Mouse (Mus musculus) kidney, embryonic 14.5 days (tissue): ENCODE measurements around the gene Fance. TPM values are rescaled to one million over a fixed set of nuclear protein-coding genes. Genes with fewer than 3 reads are reported as not detected.
A peak's percentile ranks its signal among the peaks of the same experiment; 100 is the strongest.

Experiments
- ATAC-seq: fragments of 200-750 bp; cut with Nextera tagmentation; 2 replicates; pipeline ENCODE4 v1.8.0; 2017; ENCODE audit warnings: moderate number of reproducible peaks, mild to moderate bottlenecking, moderate TSS enrichment, moderate library complexity; ENCODE audit not compliant: low FRiP score, low TSS enrichment
- H3K27ac ChIP-seq: fragments of 300-500 bp; sonication (generic); 2 replicates; pipeline ENCODE4 v1.5.1; 2014; ENCODE audit warnings: low read depth, mild to moderate bottlenecking, low read length, moderate library complexity, mixed read lengths
- H3K27me3 ChIP-seq: fragments of 300-500 bp; sonication (generic); 2 replicates; pipeline ENCODE4 v1.6.1; 2014; ENCODE audit warnings: mild to moderate bottlenecking, low read length; ENCODE audit not compliant: control insufficient read depth, insufficient read depth
- H3K36me3 ChIP-seq: fragments of 300-500 bp; sonication (generic); 2 replicates; pipeline ENCODE4 v1.6.1; 2014; ENCODE audit warnings: low read length, mixed read lengths; ENCODE audit not compliant: control insufficient read depth, insufficient read depth
- H3K4me1 ChIP-seq: fragments of 300-500 bp; sonication (generic); 2 replicates; pipeline ENCODE4 v1.6.1; 2014; ENCODE audit warnings: low read length, mixed read lengths; ENCODE audit not compliant: control insufficient read depth, insufficient read depth
- H3K4me2 ChIP-seq: fragments of 300-500 bp; sonication (generic); replicated peaks from 2 replicates; pipeline ENCODE4 v1.6.1; 2014; ENCODE audit warnings: low read depth, mild to moderate bottlenecking, low read length
- H3K4me3 ChIP-seq: fragments of 300-500 bp; sonication (generic); 2 replicates; pipeline ENCODE4 v1.5.1; 2014; ENCODE audit warnings: mild to moderate bottlenecking, low read length
- H3K9ac ChIP-seq: fragments of 300-500 bp; sonication (generic); 2 replicates; pipeline ENCODE4 v1.6.1; 2014; ENCODE audit warnings: low read depth, mild to moderate bottlenecking, low read length, moderate library complexity
- H3K9me3 ChIP-seq: fragments of 300-500 bp; sonication (generic); 2 replicates; pipeline ENCODE4 v1.6.1; 2016; ENCODE audit warnings: low read length; ENCODE audit not compliant: control insufficient read depth
- WGBS: fragments of 180-500 bp; shearing (Covaris S2); extraction: QIAGEN DNeasy Blood & Tissue Kit; methylation state at CpG from one replicate; pipeline ENCODE4 v1.1.7; 2014; 5-methylcytosine and 5-hydroxymethylcytosine counted together
- polyA plus RNA-seq: library from polyadenylated mRNA; unstranded; fragments of >200 nt; fragmentation: Nextera tagmentation; extraction: Ambion mirVana; gene quantifications from 2 replicates; pipeline ENCODE4 v1.2.1, GENCODE M21; 2014

Fance gene
- polyA plus RNA-seq, 1 experiment from 2014 or later, result 31.9 TPM

DNA sequence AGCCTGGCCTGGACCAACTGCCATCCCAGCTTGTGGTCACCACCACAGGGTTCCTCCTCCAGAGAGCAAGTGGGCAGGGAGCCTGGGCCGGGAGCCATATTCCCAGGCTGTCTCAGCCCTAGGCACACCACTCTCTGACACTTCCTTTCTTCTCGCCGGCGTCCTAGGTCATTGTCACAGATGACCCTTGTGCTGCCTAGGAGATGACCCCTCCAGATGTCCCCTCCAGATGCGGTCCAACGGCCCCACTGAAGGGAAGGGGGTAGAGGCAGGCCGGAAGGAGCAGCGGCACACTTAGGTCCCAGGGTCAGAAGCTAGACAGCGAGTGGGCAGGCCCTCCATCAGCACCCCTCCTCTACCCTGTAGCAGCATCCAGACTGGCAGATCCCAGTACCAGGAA lies 13.0 kb upstream of the Fance start:
- Histone ChIP-seq H3K9ac (no peak overlapping the region), H3K4me2 (no peak overlapping the region), H3K36me3 (peaks cover 12% of the 10 kb centered on the region), H3K27ac (no peak overlapping the region), H3K27me3 (no peaks in the 10 kb centered on the region), H3K9me3 (no peaks in the 10 kb centered on the region), H3K4me1 (peaks cover 13% of the 10 kb centered on the region; the same call in 1 of the 2 replicates), H3K4me3 (no peak overlapping the region)
- no peak for ATAC-seq
- 27% methylated on average over 8 of the region's 9 CpGs for whole genome bisulfite sequencing

DNA sequence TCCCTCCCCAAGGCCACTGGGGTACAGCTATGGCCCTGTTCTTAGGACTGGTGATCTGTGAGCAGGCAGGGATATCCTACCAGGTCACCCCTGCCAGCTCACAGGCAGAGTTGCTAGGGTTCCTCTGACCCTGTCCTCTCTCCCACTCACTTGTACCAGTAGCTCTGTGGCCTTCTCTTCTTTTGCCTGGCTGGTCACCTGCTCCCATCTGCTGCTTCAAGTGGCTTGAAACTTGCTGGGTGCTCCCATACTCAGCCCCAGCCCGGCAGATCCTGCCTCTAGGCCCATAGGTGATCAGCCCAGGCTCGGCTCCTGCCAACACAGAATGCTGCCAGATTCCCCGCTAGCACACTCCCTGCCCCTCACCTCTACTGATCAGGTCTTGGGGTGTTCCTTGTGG lies 12.5 kb upstream of the Fance start:
- 77% methylated on average over 3 of the region's 3 CpGs for WGBS
- Histone ChIP-seq H3K9me3 (no peaks in the 10 kb centered on the region), H3K4me2 (no peak overlapping the region), H3K27me3 (no peaks in the 10 kb centered on the region), H3K4me3 (no peak overlapping the region), H3K36me3 (peaks cover 12% of the 10 kb centered on the region), H3K27ac (no peak overlapping the region), H3K9ac (no peak overlapping the region), H3K4me1 (peaks cover 11% of the 10 kb centered on the region; the same call in 1 of the 2 replicates)
- ATAC-seq, result no peak

DNA sequence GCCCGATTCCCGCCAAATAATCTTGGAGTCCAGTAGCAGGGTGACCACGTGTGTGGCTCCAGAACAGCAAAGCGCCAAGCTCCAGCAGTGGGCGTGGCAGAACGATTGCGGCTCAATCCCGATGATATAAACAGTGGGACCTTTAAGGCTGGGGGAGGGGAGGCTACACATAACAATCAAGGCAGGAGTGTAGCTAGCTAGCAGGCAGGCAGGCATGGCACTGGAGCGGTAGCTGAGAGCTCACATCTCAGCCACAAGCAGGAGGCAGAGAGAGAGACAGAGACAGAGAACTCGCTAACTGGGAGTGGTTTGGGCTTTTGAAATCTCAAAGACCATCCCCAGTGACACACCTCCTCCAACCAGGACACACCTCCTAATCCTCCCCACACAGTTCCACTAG lies 8.1 kb upstream of the Fance start:
- H3K4me2 ChIP-seq, result no peak overlapping the region
- no peaks in the 10 kb centered on the region for H3K9me3 ChIP-seq
- WGBS, result 68% methylated on average over 10 of the region's 10 CpGs
- H3K4me1 ChIP-seq, result peaks cover 10% of the 10 kb centered on the region; the same call in 1 of the 2 replicates
- H3K4me3 ChIP-seq, result no peak overlapping the region
- no peaks in the 10 kb centered on the region for H3K36me3 ChIP-seq
- no peak overlapping the region for H3K27ac ChIP-seq
- no peaks in the 10 kb centered on the region for H3K27me3 ChIP-seq
- no peak overlapping the region for H3K9ac ChIP-seq
- ATAC-seq, result no peak

DNA sequence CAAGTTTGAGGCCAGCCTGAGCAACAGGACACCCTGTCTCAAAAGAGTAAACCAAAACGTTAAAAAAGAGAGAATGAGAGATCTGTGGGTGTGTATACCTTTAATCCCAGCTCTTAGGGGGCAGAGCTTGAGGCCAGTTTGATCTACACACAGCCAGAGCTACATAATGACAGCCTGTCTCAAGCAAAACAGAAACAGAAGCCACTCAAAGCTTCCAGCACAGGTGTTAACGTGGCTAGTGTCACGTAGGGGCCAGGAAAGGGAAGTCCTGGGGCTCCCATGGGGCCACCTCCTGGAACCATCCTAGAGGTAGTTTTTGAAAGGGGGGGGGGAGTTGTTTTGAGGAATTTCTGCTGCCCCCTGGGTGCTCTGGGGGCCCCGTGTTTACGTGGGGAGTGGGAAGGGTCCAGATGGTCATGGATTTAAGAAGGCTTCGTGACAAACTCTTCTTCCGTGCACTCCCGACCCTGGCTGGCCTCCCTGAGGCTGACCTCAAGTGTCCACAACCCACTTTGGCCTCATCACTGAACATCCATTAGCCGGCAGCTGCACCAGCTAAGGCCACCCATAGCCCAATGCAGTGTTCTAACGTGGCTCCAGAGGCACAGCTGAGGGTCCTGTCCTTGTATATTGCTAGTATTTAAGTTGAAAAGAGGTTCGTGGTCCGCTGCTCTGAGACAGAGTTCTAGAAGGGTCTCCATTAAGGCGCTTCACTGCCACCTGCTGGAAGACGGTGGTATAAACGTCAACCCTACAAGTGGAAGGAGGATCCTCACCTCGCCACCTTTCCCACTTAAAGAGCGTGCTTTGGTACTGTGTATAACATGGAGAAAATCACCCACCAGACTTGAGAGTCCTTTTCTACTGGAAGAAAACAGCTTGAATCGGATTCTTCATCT lies 4.8 kb upstream of the Fance start:
- WGBS, result 13% methylated on average over 18 of the region's 18 CpGs
- no peak overlapping the region for H3K27ac ChIP-seq
- no peak for ATAC-seq
- H3K4me3 ChIP-seq, result no peak overlapping the region
- H3K4me2 ChIP-seq, result no peak overlapping the region; the same call in 1 of the 2 replicates
- peaks cover 5% of the 10 kb centered on the region; the same call in 1 of the 2 replicates for H3K4me1 ChIP-seq
- no peaks in the 10 kb centered on the region for H3K9me3 ChIP-seq
- no peaks in the 10 kb centered on the region for H3K36me3 ChIP-seq
- no peaks in the 10 kb centered on the region for H3K27me3 ChIP-seq
- H3K9ac ChIP-seq, result no peak overlapping the region

DNA sequence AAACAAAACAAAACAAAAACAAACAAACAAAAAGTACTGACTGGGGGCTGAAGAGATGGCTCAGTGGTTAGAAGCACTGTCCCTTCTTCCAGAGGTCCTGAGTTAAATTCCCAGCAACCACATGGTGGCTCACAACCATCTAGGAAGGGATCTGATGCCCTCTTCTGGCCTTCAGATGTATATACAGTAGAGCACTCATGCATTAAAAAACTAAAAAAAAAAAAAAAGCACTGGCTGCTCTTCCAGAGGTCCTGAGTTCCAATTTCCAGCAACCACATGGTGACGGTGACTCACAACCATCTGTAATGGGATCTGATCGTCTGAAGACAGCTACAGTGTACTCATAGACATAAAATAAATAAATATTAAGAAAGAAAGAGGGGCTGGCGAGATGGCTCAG lies 2.5 kb upstream of the Fance start:
- Histone ChIP-seq H3K4me3 (no peak overlapping the region), H3K9me3 (no peaks in the 10 kb centered on the region), H3K4me1 (peaks cover 14% of the 10 kb centered on the region; the same call in 1 of the 2 replicates), H3K9ac (no peak overlapping the region), H3K36me3 (no peaks in the 10 kb centered on the region), H3K27me3 (no peaks in the 10 kb centered on the region), H3K4me2 (no peak overlapping the region), H3K27ac (no peak overlapping the region)
- no peak for ATAC-seq
- WGBS, result 77% methylated on average over 3 of the region's 3 CpGs

DNA sequence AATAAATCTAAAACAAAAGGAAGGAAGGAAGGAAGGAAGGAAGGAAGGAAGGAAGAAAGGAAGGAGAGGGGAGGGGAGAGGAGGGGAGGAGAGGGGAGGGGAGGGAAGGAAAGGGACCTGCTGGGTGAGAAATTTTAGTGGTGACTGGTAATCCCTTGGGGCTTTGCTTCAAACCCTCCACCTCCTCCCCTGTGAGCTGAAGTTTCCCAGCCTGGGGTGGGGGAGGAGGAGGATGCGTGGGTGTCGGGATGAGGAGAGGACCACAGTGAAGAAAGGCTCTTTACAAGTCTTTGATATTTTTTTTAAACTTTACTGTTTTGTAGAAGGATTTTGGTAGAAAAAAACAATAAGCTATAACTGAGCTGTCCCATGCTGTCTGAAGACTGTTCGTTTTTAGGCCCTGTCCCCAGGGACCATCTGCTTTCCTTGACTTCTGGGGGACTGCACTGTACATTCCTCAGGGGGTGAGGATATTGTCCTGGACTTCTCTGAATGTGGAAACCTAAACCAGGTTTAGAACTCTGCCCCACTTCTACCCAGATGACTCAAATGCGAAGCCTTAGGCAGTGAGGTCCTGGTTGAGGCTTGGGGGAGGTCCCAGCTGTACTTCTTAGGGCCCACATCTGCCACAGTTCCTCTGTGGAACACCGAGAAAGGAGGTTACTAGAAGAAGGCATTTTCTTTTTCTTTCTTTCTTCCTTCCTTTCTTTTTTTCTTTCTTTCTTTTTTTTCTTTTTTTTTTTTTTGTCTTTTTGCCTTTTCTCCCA lies 1.8 kb upstream of the Fance start:
- Histone ChIP-seq H3K9me3 (no peaks in the 10 kb centered on the region), H3K9ac (no peak overlapping the region), H3K4me2 (no peak overlapping the region), H3K27me3 (no peaks in the 10 kb centered on the region), H3K27ac (no peak overlapping the region), H3K4me3 (no peak overlapping the region), H3K4me1 (peaks cover 14% of the 10 kb centered on the region; the same call in 1 of the 2 replicates), H3K36me3 (peaks cover 6% of the 10 kb centered on the region)
- 59% methylated on average over 5 of the region's 5 CpGs for WGBS
- no peak for ATAC-seq

DNA sequence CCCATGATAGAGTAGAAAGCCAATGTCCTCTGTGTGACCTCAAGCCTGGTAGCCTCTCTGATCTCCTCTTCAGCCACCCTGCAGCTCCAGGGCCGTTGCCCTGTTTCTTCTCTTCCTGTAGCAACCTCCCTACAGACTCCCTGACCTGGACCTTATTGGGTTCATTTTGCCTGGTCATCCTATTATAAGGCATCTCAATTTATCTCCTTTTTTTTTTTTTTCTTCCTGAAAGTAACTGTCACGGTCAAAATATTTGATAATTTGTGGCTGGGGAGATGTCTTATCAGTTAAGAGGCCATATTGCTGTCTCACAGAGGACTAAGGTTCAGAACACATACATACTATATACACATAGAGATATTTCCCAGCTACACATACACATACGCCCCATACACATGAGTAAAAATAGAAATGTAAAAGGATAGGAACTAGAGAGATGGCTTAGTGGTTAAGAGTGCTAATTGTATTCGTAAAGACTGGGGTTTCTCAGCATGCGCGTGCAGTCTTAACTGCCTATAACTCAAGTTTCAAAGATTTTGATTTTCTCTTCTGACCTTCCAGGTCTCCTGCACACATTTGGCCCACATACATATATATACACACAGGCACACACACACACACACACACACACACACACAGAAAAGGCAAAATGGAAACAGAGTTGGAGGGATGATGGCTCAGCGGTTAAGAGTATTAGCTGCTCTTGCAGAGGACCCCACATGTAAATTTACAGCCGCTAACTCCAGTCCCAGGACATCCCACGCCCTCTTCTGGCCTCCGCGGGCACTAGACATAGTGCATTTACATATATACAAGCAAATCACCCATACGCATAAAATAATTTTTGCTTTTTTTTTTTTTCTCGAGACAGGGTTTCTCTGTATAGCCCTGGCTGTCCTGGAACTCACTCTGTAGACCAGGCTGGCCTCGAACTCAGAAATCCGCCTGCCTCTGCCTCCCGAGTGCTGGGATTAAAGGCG lies 797 bp upstream of the Fance start:
- Histone ChIP-seq H3K27ac (peak overlapping the region; percentile 65; the same call in 1 of the 2 replicates), H3K4me2 (peak overlapping the region; percentile 32), H3K27me3 (no peaks in the 10 kb centered on the region), H3K36me3 (peaks cover 15% of the 10 kb centered on the region), H3K4me3 (peak overlapping the region; percentile 89), H3K4me1 (peaks cover 14% of the 10 kb centered on the region; the same call in 1 of the 2 replicates), H3K9ac (no peak overlapping the region; the same call in 1 of the 2 replicates), H3K9me3 (no peaks in the 10 kb centered on the region)
- 28% methylated on average over 15 of the region's 17 CpGs for WGBS
- no peak; the same call in 1 of the 2 replicates for ATAC-seq

DNA sequence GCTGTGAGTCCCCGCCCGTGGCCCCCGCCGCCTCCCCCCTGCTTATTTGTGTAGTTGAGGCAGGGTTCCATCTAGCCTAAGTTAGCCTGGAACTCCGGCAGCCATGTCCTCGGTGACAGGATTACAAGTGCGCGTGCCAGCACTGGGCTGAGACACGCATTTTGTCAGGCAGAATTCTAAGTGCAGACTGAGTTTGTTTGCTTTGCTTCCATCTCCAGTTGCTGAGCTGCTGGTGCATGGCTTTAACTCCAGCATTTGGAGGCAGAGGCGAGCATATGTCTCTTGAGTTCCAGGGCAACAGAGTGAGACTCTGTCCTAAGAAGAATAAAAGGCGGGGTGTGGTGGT lies 534 bp downstream of the Fance start:
- Histone ChIP-seq H3K4me2 (peak overlapping the region; percentile 88), H3K4me3 (peak overlapping the region; percentile 89), H3K4me1 (peaks cover 10% of the 10 kb centered on the region; the same call in 1 of the 2 replicates), H3K9ac (peak overlapping the region; percentile 94), H3K27me3 (no peaks in the 10 kb centered on the region), H3K9me3 (no peaks in the 10 kb centered on the region), H3K27ac (peak overlapping the region; percentile 90), H3K36me3 (peaks cover 23% of the 10 kb centered on the region)
- ATAC-seq, result peak; percentile 2; the same call in 1 of the 2 replicates
- WGBS, result 2% methylated on average over 11 of the region's 11 CpGs
